Mouse (Mus musculus): ENCODE data around the gene Gtf2a2.

DNA sequence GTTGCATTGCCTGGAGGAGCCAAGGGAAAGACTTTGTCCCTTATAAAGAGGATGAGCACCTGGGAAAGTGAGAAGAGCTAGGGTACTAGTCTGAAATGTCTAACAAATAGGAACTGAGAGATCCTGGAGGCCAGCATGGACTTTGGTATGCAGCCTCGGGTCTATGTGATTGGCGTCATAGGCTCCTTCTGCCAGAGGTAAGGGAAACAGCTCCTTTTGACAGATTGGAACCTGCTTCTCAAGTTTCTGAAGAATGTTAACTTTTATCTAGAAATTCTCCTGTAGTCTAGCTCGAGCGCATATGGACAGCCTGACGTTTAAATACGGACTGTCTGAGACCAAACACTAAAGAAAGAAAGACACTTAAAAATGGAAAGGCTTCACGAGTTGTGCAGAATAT is 25.6 kb downstream of the Gtf2a2 start, which contains the start of gene Gcnt3:
- TF ChIP-seq MAX (IDR thresholded peaks at IDR 0.05; ENCODE audit: low read length) (no peak), NELFE (IDR thresholded peaks at IDR 0.05; ENCODE audit: low read depth, low read length) (no peak), USF2 (IDR thresholded peaks at IDR 0.05; ENCODE audit: borderline replicate concordance in 1 of 2, insufficient read depth in 1 of 2, low read depth in 1 of 2, low read length in 2 of 2) (no peak), CTCF (IDR thresholded peaks at IDR 0.05 in 2 of 3, conservative IDR thresholded peaks at IDR 0.05 in 1 of 3; ENCODE audit: control insufficient read depth in 1 of 3, insufficient read depth in 1 of 3, low read depth in 2 of 3, low read length in 3 of 3, poor library complexity in 1 of 3, severe bottlenecking in 1 of 3) (no peak), RAD21 (IDR thresholded peaks at IDR 0.05; ENCODE audit: low read depth, low read length) (no peak)
